Comparison of ENCODE assay signal across 8 mouse cellular contexts in the genomic region with DNA sequence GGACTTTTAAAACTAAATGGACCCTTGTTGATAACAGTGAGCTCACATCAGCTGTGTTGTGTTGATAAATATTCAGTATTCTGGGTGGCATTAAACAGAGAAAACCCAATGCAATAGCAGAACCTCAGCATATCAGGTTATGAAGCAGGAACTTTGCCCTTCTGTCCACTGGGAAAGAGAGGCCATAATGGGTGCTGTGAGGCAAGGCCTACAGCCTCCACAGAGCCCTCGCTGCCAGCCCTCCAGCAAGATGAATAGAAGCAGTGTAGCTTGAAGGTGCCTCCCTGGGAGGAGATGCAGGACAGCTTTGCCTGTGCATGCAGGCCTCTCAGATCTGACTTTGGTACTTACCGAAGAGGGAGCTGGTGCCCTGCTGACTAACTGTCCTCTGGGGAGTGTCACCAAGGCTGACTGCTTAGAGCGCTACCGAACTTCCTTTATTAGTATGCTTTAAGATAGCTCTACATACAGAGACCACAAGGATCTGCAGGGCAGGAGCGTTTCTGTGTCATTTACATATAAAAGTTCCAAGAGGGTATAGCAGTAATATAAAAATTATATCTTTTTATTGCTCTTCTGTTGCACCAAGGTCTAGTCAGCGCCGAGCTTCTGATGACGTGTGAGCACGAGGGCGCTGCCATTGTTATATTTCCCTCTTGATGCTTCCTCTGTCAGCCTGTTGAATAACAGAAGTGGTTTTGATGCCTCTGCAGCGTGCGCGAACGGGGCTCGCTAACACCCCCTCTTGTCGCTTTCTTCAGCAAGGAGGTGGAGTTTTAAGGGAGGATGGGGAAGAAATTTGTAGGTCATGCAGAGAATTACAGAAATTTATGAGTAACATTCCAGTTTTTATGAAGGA.
DNase-seq lines count a peak whose midpoint lies in the region; ATAC-seq and TF ChIP-seq lines count a peak whose summit lies in the region.
"Had no signal": no experiment of that assay in that cellular context is flagged by ENCODE, and none has a peak within 500 bp of the region (broad histone marks: within the 10 kb centered on the region; RNA-seq: fewer than 3 reads in every experiment).

No protein-coding gene starts in this region.

- no peak overlapping the region for H3K4me3 ChIP-seq in liver, adult 2 months (ENCODE audit: insufficient read depth, low read depth, low read length)
- no peak overlapping the region for H3K4me3 ChIP-seq in liver, postnatal 0 days (ENCODE audit: low read depth, low read length)
- H3K4me3 ChIP-seq in thymus, adult 2 months (ENCODE audit: control insufficient read depth, insufficient read depth, low read length): no peak overlapping the region
- H3K4me3 ChIP-seq in kidney, embryonic 16.5 days (ENCODE audit: low read length): no peak overlapping the region

- H3K9me3 ChIP-seq in liver, postnatal 0 days (ENCODE audit: low read length): no peaks in the 10 kb centered on the region
- H3K9me3 ChIP-seq in kidney, embryonic 16.5 days (ENCODE audit: low read length): no peaks in the 10 kb centered on the region

- H3K36me3 ChIP-seq in liver, adult 2 months (ENCODE audit: control insufficient read depth, insufficient read depth, low read length): no peaks in the 10 kb centered on the region
- peaks cover 4% of the 10 kb centered on the region; the same call in 1 of the 2 replicates for H3K36me3 ChIP-seq in liver, postnatal 0 days (replicated peaks; ENCODE audit: insufficient read depth, low read length)
- no peaks in the 10 kb centered on the region for H3K36me3 ChIP-seq in thymus, adult 2 months (ENCODE audit: control insufficient read depth, insufficient read depth, low read length)
- H3K36me3 ChIP-seq in kidney, embryonic 16.5 days (ENCODE audit: insufficient read depth, low read length): peaks cover 4% of the 10 kb centered on the region; the same call in 1 of the 2 replicates

- no peak for TF ChIP-seq CTCF in liver, adult 2 months (IDR thresholded peaks at IDR 0.05; ENCODE audit: low read depth, low read length)
- no peak for TF ChIP-seq CTCF in liver, postnatal 0 days (IDR thresholded peaks at IDR 0.05; ENCODE audit: low read depth)
- no peak for TF ChIP-seq CTCF in thymus, adult 2 months (IDR thresholded peaks at IDR 0.05; ENCODE audit: borderline replicate concordance, control insufficient read depth, extremely low read depth, insufficient read depth, low read length, poor library complexity)

- peaks cover 4% of the 10 kb centered on the region for H3K4me1 ChIP-seq in liver, adult 2 months (ENCODE audit: control insufficient read depth, insufficient read depth, low read length)
- H3K4me1 ChIP-seq in liver, postnatal 0 days (ENCODE audit: insufficient read depth): peaks cover 17% of the 10 kb centered on the region
- H3K4me1 ChIP-seq in thymus, adult 2 months (replicated peaks; ENCODE audit: control insufficient read depth, insufficient read depth, low read length): peaks cover 11% of the 10 kb centered on the region
- H3K4me1 ChIP-seq in kidney, embryonic 16.5 days (ENCODE audit: insufficient read depth, low read length): peaks cover 30% of the 10 kb centered on the region

- peaks cover 28% of the 10 kb centered on the region for H3K79me2 ChIP-seq in liver, adult 2 months (ENCODE audit: control insufficient read depth, insufficient read depth, low read length)

- ATAC-seq in common myeloid progenitor, adult 5-6 weeks (replicated peaks; ENCODE audit: low read depth, poor library complexity, severe bottlenecking): peak; percentile 88
- ATAC-seq in liver, postnatal 0 days: no peak
- no peak for ATAC-seq in kidney, embryonic 16.5 days (ENCODE audit: low FRiP score, low TSS enrichment)

- TF ChIP-seq POLR2A in liver, adult 2 months (IDR thresholded peaks at IDR 0.05; ENCODE audit: extremely low read depth, insufficient read depth, low read length): no peak
- TF ChIP-seq POLR2A in thymus, adult 2 months (IDR thresholded peaks at IDR 0.05; ENCODE audit: control insufficient read depth, extremely low read depth, insufficient read depth, low read length, poor library complexity): no peak

- 80% methylated on average over 16 of the region's 16 CpGs for WGBS in liver, adult 2 months
- WGBS in liver, postnatal 0 days (ENCODE audit: insufficient replicate concordance): 30% methylated on average over 16 of the region's 16 CpGs
- 10% methylated on average over 16 of the region's 16 CpGs for WGBS in thymus, adult 2 months
- 73% methylated on average over 16 of the region's 16 CpGs for WGBS in kidney, embryonic 16.5 days

- H3K4me2 ChIP-seq in liver, postnatal 0 days (ENCODE audit: low read depth, low read length): peak overlapping the region; percentile 38
- H3K4me2 ChIP-seq in kidney, embryonic 16.5 days (replicated peaks; ENCODE audit: low read depth, low read length): no peak overlapping the region
- H3K4me2 ChIP-seq: lung, embryonic 14.5 days had no signal

- DNase-seq in liver, adult 2 months (ENCODE audit: extremely low read depth, low read depth, low spot score): peak; percentile 38
- DNase-seq in liver: no peak
- no peak for DNase-seq in liver, postnatal 0 days
- DNase-seq in thymus, adult 2 months: peak; percentile 51
- DNase-seq in adrenal gland, postnatal 10 days: no peak
- DNase-seq: lung, embryonic 14.5 days had no signal

- no peaks in the 10 kb centered on the region for H3K27me3 ChIP-seq in liver, adult 2 months (ENCODE audit: control insufficient read depth, insufficient read depth, low read length)
- H3K27me3 ChIP-seq in liver, postnatal 0 days (ENCODE audit: insufficient read depth, low read length): no peaks in the 10 kb centered on the region
- H3K27me3 ChIP-seq in thymus, adult 2 months (ENCODE audit: control insufficient read depth, insufficient read depth, low read length): no peaks in the 10 kb centered on the region
- H3K27me3 ChIP-seq in kidney, embryonic 16.5 days (ENCODE audit: insufficient read depth, low read length): no peaks in the 10 kb centered on the region

- H3K27ac ChIP-seq in liver, adult 2 months (replicated peaks; ENCODE audit: insufficient read depth, low read depth, low read length): 0 out of 2 replicates have a peak overlapping the region, but pooled peaks have one; percentile 12
- peak overlapping the region; percentile 16; the same call in 1 of the 2 replicates for H3K27ac ChIP-seq in liver, postnatal 0 days (ENCODE audit: low read depth)
- H3K27ac ChIP-seq in thymus, adult 2 months (ENCODE audit: control insufficient read depth, insufficient read depth, low read length): no peak overlapping the region; the same call in 1 of the 2 replicates
- H3K27ac ChIP-seq in kidney, embryonic 16.5 days (ENCODE audit: low read length): no peak overlapping the region; the same call in 1 of the 2 replicates

- no peak for TF ChIP-seq EP300 in liver, postnatal 0 days (IDR thresholded peaks at IDR 0.05; ENCODE audit: low read depth)

- no peak overlapping the region for H3K9ac ChIP-seq in liver, adult 2 months (ENCODE audit: low read depth, low read length)
- H3K9ac ChIP-seq in liver, postnatal 0 days (replicated peaks): no peak overlapping the region
- no peak overlapping the region for H3K9ac ChIP-seq in kidney, embryonic 16.5 days (replicated peaks; ENCODE audit: low read length)
- H3K9ac ChIP-seq: lung, embryonic 14.5 days had no signal

Comparison
In these comparisons a context has a peak if more than half of its experiments do, and no peak if none do; other contexts are left out.
1. DNase-seq: peak in liver, adult 2 months (single experiment) and thymus, adult 2 months (single experiment); none in liver (single experiment), liver, postnatal 0 days (single experiment) and adrenal gland, postnatal 10 days (single experiment).
2. H3K27ac ChIP-seq: peak in liver, adult 2 months (single experiment) and liver, postnatal 0 days (single experiment); none in thymus, adult 2 months (single experiment) and kidney, embryonic 16.5 days (single experiment).